Mouse (Mus musculus) left cerebral cortex, postnatal 14 days (tissue): ENCODE results near the gene Gpc5. TPM values are rescaled to one million over a fixed set of nuclear protein-coding genes. Genes with fewer than 3 reads are reported as not detected.

ENCODE experiments used
- DNase-seq, 2 experiments: peaks; one replicate each; pipeline ENCODE4 v3.0.0; 2021 to 2022; ENCODE audit warnings: low spot score in 2 of 2, mixed read lengths in 1 of 2
- intact Hi-C: fragments of 180-260 bp; cut with DNase I; formaldehyde crosslinking; loops from one replicate; pipeline ENCODE4 v1.15.1; 2025
- total RNA-seq, 2 experiments: library from RNA; stranded (reverse); gene quantifications; 2 replicates each; pipeline ENCODE4 v1.2.3; 2021

Gene Gpc5
- total RNA-seq, 2 experiments from 2014 or later = 34.5 to 37.6 TPM

DNA sequence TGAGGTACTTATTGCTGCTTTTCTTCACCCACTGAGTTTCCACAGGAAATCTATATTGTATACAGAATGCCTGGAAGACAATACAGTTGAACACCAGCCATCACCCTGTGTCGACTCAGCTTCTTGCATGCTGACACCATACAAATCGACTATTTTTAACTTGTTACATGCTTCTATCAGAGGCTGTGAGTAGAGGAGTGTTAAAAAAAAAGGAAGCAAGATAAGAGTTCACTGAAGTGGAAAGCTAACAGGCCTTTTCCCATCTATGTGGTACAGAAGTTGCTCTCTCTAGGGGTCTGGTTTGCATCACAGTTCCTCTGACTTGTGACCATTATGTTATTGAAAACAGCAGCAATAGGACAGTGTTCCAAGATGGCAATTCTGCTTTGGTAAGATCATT lies 344.6 kb downstream of the Gpc5 start:
- DNase-seq = no peak
- intact Hi-C loops = no loop called here

DNA sequence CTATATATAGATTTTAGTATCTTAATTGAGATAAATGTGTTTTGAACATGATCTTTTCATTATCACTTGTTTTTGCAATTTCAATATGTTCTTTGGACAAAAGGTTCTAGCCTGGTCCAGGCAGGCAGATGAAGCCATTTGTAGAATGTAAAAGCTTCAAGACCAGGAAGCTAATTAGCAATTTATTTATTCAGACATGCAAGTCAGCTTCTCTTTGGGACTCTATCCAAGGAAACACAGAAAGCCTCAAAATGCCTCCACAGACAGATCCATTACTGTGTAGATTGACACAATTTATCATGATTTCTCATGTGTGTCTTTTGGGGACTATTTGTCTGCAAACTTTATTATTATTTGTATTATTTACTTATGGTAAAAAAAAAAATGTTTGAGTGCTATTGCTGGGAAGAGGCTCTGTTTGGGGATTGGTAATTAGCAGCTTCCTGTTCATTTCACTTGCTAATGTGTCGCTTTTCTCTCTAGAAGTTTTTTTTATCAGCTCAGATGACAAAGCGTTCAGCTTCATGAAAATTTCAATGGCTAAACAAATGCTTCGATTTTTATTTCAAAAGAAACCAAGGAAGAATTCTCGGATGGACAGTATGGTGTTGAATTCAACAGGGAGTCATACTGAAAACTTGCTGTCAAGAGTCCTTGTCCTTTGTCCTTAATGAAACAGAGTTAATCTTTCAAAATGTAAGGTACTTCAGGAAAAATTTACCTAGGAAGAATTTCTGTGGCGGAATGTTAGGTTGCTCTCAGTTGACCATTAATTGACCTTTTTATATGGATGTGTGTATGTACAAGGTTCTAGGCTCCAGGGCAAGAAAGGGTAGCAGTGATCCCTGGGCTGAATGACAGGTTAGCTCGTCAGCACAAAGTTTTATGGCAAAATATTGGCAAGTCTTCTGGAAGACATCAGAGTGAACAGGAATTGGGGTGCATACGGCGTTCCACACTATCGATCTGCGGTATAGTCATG lies 353.1 kb downstream of the Gpc5 start:
- peak in 1 of 2 experiments; percentile 9 for DNase-seq

DNA sequence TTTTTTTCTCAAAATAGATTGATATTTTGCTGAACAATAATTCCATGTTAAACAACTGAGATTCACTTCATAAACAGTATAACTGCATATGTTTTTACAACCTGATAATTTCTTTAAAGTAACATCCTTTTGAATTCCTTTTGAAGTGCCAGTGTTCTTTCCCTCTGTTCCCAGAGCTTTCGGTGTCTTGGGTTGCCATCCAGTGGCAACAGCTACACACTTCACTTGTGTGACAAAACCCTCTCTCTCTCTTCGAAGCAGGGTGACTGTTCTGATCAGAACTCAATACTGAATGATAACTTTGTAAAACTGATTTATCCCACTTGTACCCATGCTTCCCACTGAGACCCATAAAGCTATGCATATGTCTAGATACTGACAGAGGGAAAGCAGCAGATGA lies 358.9 kb downstream of the Gpc5 start:
- DNase-seq = peak; percentile 13 to 46
- intact Hi-C loops = loop anchor here (5.0 kb wide), 2 partner anchors 379 to 434 kb away; no protein-coding TSS in a partner anchor

More for the DNA sequence above, 353.1 kb downstream of the Gpc5 start:
- intact Hi-C loops = no loop called here

DNA sequence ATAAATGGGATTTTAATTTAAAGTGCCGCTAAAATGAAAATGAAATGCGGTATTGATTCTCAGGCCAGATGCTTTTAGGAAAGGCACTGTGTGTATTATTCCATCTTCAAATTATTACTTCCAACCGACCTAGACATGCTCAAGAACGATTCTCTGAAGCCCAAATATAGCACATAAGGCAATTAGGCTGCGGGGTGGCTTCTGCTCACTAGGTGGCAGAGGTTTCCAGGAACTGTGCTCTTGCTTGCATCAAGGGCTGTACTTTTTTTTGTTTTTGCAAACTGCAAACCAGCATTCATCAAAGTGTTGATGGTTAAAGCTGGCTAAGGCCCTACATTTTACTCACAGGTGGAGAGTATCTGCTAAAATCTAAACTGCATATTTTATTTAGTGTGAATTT lies 375.9 kb downstream of the Gpc5 start:
- intact Hi-C loops = no loop called here
- peak; percentile 12 to 20 for DNase-seq

DNA sequence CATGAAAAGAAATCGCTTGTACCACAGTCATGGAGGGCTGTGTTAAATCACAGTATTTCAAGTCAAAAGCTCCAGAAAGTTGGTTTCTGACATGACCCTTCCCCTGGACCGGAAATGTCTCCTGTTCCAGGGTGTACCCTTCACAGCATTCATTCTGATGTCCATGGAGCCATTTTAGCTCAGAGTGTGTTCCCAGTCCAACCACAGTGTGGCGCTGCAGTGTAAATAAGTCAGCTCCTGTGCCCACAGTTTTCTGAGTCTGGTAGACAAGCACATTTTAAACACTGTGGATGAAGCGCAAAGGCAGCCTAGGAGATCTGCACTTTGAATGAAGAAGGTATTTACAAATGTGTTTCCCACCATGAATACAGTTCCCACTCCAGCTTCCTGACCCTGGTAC lies 383.2 kb downstream of the Gpc5 start:
- peak; percentile 71 to 77 for DNase-seq
- intact Hi-C loops = no loop called here

DNA sequence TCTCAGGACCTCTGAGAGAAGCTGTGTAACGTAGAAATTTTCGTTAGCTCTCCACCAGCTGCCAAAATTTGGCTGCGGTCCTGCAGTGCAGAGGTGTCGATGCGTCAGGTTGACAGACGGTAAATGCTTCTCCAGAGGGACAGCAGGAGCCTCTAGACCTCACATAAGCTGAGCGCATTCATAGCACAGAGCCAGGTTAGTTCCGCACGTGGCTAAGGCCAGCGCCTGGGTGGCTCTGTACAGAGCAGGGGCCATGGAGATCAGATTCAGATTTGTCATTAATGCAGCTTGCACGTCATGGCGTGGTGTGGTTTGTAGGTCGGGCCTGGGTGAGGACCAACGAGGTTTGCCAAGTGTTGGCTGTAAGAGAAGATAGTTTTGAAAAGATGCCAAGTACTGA lies 385.3 kb downstream of the Gpc5 start:
- intact Hi-C loops = no loop called here
- no peak for DNase-seq

DNA sequence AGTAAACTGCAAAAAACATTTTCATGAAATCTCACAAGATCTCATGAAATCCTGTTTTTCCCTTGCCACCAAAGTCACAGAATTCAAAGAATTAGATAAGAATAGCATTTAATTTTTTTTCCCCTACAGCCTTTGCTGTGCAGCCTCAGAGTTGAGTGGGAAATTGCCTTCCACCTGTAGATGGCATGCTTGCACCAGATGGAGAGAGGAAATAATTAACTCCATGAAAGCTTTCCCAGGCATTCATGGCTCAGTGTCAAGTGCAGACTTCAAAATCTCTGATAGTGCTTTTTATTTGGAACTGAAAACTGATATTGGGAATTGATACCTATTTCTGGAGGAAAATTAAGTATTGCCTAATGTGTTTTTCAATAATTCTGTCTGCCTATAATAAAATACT lies 393.1 kb downstream of the Gpc5 start:
- intact Hi-C loops = loop anchor here (10.0 kb wide), 1 partner anchor 350 kb away; no protein-coding TSS in a partner anchor
- peak; percentile 38 to 60 for DNase-seq

DNA sequence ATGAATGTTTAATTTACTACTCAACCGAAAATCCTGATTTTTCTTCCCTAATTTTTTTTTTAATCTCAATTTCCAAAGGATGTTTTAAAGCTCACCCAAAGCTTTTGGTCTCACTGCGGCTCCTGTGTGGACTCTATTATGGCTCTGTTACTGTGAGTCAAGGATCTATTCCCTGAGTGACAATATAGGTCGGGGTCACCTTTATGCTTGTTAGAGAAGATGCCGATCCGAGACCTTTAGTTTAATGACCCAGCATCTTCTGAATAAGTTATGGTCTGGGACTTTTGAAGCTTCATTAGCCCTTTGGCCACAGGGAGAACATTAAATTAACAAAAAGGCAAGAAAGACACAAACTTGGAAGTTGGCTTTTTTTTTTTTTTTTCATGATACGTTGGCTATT lies 408.8 kb downstream of the Gpc5 start:
- intact Hi-C loops = no loop called here
- no peak for DNase-seq

DNA sequence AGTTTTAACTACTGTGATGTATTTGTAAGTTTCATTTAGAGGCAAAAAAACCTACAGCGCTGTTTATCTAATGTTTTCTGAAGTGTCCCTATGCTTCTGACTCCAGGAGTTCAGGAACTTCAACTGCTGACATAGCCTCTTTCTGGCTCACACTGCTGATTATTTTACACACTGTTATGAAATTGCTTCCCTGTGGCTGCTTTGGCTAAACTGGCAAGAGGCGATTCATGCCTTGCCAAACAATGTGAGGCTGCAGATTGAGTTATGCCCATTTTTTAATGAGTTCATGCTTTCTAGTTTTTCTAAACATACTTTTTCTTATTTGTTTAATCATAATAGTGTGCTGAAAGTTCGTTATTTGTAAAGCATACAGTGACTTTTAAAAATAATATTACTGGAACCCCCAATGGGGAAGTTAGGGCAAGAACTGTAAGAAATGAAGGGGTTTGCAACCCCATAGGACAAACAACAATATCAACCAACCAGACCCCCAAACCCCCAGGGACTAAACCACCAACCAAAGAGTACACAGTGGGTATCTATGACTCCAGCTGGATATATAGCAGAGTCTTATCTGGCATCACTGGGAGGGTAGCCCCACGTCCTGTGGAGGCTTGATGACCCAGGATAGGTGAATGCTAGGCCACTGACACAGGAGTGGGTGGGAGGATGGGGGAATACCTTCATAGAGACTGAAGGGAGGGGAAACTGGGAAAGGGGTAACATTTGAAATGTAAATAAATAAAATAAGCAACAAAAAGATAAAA lies 454.7 kb downstream of the Gpc5 start:
- intact Hi-C loops = no loop called here
- no peak for DNase-seq

DNA sequence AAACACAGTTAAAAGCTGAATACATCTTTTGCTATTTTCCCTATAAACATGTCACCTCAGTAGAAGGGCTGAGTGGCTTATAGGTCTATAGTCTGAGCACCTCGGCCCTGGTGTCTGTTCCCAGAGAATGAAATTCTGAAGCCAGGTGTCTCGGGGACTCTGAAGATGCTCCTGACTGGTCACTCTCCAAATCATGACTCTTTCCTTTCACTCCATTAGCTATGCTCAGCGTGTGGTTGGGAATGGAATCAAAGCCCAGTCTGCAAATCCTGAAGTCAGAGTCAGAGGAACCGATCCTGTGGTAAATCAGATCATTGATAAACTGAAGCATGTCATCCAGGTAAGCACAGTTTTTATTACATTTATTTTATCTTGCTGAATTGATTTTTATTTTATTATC lies 460.0 kb downstream of the Gpc5 start:
- DNase-seq = no peak
- intact Hi-C loops = no loop called here

DNA sequence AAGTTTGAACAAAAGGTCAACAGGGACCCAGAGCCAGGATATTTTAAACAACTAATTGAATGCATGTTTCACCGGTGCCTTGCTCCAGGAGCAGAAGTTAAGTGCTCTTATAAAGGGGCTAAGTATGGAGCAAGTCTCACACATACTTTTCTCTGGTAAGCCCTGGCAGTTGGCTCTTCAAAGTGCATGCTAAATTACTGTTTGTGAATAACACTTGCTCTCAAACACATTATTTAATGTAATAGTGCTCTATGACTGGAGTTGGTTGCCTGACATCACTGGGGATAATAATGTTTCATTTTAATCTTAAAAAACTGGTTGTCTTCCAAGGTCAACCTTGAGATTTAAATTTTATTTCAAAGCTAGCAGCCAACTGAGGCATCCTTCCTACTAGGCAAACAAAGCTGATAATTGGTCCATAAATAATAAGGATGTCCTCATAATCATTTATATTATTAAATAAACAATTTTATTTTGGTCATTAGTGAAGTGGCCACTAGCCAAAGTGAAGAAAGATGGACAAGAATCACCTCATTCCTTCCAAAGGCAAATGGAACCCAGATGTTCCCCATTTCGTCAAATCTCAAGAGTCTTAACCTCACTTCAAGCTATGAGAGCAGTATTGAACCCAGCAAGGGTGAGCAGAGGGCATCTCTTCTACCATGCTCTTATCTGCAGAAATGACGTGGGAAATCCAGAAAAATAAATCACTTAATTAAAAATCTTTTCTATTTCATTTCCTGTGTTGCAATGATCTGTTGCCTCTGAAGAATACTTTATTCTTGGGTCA lies 488.6 kb downstream of the Gpc5 start:
- intact Hi-C loops = no loop called here
- no peak for DNase-seq

DNA sequence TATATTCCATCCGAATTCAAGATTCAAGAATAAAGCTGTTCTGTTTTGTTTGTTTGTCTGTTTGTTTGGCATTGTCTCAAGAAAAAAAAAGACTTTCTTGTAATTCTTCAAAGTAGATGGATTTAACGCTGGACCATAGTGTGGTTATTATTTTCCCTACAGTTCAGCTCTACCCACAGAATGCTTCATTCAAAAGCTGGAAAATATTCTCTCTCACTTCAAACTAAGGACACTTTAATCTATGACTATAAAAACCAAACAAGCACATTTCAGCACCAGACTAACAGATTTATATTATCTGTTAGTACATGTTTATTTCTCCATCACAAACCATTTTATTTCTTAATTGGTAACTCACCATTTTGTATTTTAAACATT lies 489.2 kb downstream of the Gpc5 start:
- DNase-seq = no peak
- intact Hi-C loops = no loop called here

DNA sequence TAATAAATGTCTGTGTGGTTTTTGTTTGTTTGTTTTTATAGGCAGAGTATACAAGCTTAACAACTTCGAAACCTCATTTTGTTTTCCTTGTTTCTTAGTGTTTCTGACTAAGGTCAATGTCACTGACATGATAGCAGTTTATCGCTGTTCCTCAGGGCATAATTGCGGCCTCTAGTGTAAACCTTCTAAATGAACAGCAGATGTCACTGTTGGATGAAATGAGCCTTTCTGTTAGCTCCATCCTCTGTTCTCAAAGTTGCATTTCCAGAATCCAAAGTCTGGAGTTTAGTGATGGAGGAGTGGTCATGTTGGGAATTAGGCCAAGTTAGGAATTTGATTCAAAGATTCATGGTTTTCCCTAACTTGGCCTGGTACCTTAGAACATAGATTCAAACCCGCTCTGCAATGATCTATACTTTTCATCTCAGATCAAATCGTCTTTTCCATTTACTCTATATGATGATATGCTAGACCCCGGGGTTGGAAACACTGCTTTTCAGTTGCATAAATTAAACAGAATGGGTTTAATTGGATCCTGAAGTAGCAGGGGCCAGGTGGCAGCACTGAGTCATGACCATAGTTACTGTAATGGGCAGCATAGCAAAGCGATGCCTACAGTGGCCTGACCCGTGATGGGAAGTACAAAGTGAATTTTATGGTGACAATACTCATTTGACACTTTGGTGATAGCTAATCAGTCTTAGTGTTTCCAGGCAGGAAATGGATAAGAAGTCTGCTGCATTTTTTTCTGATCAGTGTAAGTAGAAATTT lies 508.4 kb downstream of the Gpc5 start:
- intact Hi-C loops = no loop called here
- DNase-seq = peak; percentile 9 to 27

DNA sequence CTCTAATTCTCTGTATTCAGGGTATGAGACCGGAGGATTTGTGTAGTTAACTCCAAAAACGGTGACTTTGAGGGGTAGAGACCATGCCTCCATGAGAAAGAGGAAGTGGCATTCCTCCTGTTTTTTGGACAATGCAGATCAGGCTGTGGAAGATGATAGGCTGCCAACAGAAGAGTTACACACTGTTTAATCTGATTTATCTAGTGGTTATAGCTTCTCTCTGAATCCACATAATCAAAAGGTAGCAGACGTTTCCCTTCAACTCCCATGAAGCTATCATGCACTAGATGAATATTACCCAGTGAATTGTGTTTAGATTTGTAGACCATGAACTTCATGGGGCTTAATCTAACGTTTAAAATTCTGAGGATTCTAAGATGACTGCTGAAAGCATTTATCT lies 522.1 kb downstream of the Gpc5 start:
- no peak for DNase-seq
- intact Hi-C loops = no loop called here

DNA sequence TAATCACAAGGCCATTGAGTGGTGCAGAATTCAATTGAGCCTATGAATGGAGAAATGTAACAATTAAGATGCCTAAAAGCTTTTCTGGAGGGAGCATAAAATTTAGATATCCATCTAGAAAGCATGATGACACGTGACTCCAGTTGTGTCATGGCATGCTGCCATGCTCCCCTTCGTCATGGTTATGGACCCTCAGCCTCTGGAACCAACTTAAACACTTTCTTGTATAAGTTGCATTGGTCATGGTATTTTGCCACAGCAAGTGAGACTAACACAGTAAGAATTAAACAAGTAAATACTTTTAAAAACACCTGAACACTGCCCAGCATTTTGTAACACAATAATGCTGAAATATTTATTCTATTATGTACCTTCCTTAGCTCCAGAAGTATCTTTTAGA lies 524.3 kb downstream of the Gpc5 start:
- DNase-seq = no peak
- intact Hi-C loops = no loop called here

DNA sequence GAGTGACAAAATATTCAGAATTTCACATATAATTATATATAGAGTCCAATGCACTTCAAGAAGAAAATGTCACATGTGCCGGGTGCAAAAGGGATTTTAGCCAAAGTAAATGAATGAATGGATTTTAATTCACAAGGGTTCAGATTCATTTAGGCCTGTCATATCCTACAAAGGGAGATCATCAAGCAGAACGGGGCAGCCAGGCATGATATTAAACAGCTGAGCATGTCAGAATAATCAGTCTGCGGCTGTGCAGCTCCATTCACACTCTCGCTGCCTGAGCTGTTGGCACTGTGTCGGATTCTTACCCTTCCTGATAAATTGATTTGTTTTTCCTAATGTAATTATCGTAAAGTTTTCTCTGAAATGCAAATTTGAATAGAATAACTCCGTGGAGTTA lies 524.8 kb downstream of the Gpc5 start:
- intact Hi-C loops = no loop called here
- DNase-seq = no peak

DNA sequence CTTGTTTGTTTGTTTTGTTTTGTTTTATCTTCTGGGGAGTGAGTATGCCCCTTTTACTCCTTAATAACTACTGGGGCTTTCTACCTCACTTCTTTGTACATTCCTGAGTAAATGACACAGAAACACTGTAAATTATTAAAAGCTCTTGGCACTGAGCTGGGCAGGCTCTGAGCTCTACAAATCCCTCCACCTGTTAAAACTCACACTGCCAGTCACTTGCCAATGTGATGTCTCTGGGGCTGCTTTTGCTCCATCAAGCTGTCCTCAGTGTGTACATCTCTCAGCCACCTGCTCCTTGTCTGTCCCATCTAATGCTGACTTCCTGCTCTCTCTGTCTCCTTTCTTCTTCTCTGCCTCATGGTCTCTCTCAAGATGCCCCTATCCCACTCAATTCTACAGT lies 528.5 kb downstream of the Gpc5 start:
- intact Hi-C loops = no loop called here
- no peak for DNase-seq

DNA sequence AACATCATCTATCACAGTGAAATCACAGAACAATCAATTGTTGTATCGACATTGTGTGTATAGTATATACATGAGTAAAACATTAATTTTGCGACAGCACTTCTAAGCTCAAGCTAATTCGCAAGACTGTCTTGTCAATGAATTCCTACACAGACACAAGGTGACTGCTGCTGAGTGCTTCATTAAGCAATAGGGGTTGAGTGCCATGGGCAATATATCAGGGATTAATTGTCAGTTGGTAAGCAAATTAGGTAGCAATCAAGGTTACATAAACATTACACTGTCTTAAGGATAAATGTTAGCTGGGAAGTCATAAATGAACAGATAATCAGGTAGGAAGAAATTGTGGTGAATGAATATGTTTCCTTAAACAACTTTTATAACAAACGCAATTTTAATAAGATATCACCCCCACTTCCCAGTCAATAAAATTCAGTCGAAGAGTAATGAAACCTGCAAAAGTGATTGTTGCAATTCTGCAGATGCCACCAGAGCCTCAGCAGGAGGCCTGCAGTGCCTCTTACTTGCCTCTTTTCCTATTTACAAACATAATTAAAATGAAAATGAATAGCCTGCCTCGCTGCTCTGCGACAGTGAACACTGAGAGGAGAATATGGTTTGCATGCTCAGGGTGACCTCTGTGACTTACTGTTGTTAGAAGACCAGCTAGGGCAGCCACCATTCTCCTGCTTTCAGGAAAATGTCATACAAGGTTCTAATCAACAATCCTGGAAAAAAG lies 539.3 kb downstream of the Gpc5 start:
- DNase-seq = no peak

More for the DNA sequence above, 539.3 kb downstream of the Gpc5 start:
- intact Hi-C loops = no loop called here
